Mouse (Mus musculus) brain, embryonic 14.5 days (tissue): ENCODE results near the gene Retreg2.

Experiments
- CTCF ChIP-seq: fragments of 200-500 bp; IDR thresholded peaks from 2 replicates; pipeline ENCODE4 v1.5.1; 2012; ENCODE audit warnings: inconsistent platforms, mild to moderate bottlenecking, moderate library complexity, borderline replicate concordance; ENCODE audit not compliant: insufficient read depth, insufficient read length; ENCODE audit errors: extremely low read depth
- POLR2A ChIP-seq: fragments of 200-500 bp; IDR thresholded peaks from 2 replicates; pipeline ENCODE4 v1.6.1; 2012; ENCODE audit warnings: mild to moderate bottlenecking, inconsistent platforms, borderline replicate concordance; ENCODE audit not compliant: poor library complexity, insufficient read depth, insufficient read length, severe bottlenecking; ENCODE audit errors: extremely low read depth

DNA sequence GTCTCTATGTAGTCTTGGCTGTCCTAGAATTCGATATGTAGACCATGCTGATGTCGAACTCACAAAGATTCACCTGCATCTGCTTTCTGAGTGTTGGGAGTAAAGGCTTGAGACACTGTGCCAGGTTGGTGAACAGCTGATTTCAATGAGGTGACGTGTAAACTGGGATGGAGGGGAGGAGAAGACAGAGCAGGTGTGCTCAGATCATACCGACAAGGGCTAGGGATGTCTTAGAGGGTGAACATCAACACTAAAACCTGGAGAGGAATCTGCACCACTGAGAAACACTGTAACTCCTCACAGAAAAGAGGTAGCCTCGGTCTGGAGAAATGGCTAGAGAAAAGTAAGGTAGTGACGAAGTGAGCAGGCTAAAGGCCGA lies 25.5 kb downstream of the Retreg2 start:
- no peak for TF ChIP-seq POLR2A
- TF ChIP-seq CTCF = no peak
